Mouse (Mus musculus) lung, postnatal 0 days (tissue): ENCODE results near the gene Ctse.

Experiments
- CTCF ChIP-seq: IDR thresholded peaks from 2 replicates; pipeline ENCODE4 v1.5.1; 2016; ENCODE audit warnings: antibody characterized with exemption, mild to moderate bottlenecking
- EP300 ChIP-seq: IDR thresholded peaks from 2 replicates; pipeline ENCODE4 v1.6.1; 2016; ENCODE audit warnings: antibody characterized with exemption, mild to moderate bottlenecking, control low read depth

GRCm38 (mm10) chr1:131688475-131688874, 50.4 kb downstream of the Ctse start, which contains the start of gene Rab7b:
- no peak for TF ChIP-seq CTCF
- TF ChIP-seq EP300 = no peak
